Mouse (Mus musculus): ENCODE data around the gene Mink1. TPM values are rescaled to one million over a fixed set of nuclear protein-coding genes. Genes with fewer than 3 reads are reported as not detected.

The Mink1 gene
- polyA plus RNA-seq, 1 experiment from 2014 or later: 17.7 TPM

DNA sequence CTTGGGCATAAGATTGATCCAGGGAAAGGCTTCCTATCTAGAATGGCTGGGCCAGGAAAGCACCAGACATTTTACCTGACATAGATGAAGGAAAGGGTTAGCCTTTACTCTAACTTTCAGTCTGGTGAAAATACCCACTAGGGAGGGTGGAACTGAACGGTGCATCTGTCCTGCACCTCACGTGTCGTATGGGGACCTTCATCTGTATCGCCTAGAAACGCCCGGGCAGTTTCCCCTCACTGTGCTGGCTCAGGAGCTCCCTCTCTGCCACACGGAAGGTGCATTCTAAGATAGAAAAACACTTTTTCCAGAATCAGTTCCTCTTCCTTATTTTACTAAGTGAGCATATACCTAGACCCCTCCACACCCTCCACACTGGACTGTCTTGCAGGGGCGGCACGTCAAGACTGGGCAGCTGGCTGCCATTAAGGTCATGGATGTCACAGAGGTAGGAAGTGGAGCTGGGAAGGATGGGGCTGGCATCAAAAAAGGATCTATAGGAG lies 35.8 kb downstream of the Mink1 start:
- no peak overlapping the region for H3K9ac ChIP-seq (ENCODE audit: low read length)
- no peak overlapping the region for H3K4me3 ChIP-seq (ENCODE audit: low read depth, low read length)
- H3K27me3 ChIP-seq (ENCODE audit: control insufficient read depth, insufficient read depth, low read length): no peaks in the 10 kb centered on the region
- H3K9me3 ChIP-seq (ENCODE audit: control insufficient read depth, low read length): no peaks in the 10 kb centered on the region
- H3K27ac ChIP-seq (ENCODE audit: low read depth, low read length): no peak overlapping the region
- H3K36me3 ChIP-seq (ENCODE audit: control insufficient read depth, insufficient read depth, low read length): no peaks in the 10 kb centered on the region; the same call in 1 of the 2 replicates
- H3K4me2 ChIP-seq (ENCODE audit: low read depth, low read length, severe bottlenecking): no peak overlapping the region
- DNase-seq (ENCODE audit: low spot score) (no peak), ATAC-seq (replicated peaks; ENCODE audit: low FRiP score) (no peak)
- 93% methylated on average over 9 of the region's 9 CpGs for WGBS
- H3K4me1 ChIP-seq (replicated peaks; ENCODE audit: control insufficient read depth, insufficient read depth, low read length): no peaks in the 10 kb centered on the region

DNA sequence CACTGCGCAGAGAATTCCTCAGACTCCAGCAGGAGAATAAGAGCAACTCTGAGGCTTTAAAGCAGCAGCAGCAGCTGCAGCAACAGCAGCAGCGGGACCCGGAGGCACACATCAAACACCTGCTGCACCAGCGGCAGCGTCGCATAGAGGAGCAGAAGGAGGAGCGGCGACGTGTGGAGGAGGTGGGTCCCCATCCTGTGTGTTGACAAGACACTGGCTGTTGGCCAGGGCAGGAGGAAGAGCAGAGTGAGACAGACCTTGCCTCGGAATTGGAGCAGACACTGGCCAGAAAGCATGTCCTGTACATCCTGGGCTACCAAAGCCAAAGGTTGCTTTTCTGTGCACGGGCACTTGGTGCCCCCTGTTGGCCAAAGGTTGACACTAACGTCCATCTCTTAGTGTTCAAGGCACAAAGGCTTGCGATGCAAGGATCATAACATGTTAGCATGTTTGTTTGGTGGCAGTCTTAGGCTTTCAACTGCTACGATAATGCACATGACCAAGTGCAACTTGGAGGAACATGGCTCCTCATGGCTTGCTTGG lies 42.4 kb downstream of the Mink1 start:
- H3K9ac ChIP-seq (ENCODE audit: low read length): no peak overlapping the region
- DNase-seq (ENCODE audit: low spot score): peak; percentile 81
- H3K27ac ChIP-seq (ENCODE audit: low read depth, low read length): no peak overlapping the region
- no peak for ATAC-seq (replicated peaks; ENCODE audit: low FRiP score)
- WGBS: 67% methylated on average over 14 of the region's 14 CpGs
- H3K9me3 ChIP-seq (ENCODE audit: control insufficient read depth, low read length): no peaks in the 10 kb centered on the region
- H3K4me2 ChIP-seq (ENCODE audit: low read depth, low read length, severe bottlenecking): no peak overlapping the region
- no peaks in the 10 kb centered on the region; the same call in 1 of the 2 replicates for H3K36me3 ChIP-seq (ENCODE audit: control insufficient read depth, insufficient read depth, low read length)
- no peak overlapping the region for H3K4me3 ChIP-seq (ENCODE audit: low read depth, low read length)
- no peaks in the 10 kb centered on the region for H3K27me3 ChIP-seq (ENCODE audit: control insufficient read depth, insufficient read depth, low read length)
- H3K4me1 ChIP-seq (replicated peaks; ENCODE audit: control insufficient read depth, insufficient read depth, low read length): no peaks in the 10 kb centered on the region

DNA sequence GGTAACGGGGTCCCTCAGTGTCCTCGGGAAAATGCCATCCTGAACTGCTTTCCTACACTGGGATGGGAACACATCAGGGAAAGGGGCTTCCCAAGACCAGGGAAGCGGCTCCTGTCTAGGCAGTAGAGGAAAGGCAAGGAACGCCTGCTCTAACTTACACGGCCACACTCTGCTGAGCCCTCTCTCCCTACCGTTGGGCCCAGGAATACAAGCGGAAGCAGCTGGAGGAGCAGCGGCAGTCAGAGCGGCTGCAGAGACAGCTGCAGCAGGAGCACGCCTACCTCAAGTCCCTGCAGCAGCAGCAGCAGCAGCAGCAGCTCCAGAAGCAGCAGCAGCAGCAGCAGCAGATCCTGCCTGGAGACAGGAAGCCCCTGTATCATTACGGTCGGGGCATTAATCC lies 44.0 kb downstream of the Mink1 start:
- no peaks in the 10 kb centered on the region; the same call in 1 of the 2 replicates for H3K36me3 ChIP-seq (ENCODE audit: control insufficient read depth, insufficient read depth, low read length)

DNA sequence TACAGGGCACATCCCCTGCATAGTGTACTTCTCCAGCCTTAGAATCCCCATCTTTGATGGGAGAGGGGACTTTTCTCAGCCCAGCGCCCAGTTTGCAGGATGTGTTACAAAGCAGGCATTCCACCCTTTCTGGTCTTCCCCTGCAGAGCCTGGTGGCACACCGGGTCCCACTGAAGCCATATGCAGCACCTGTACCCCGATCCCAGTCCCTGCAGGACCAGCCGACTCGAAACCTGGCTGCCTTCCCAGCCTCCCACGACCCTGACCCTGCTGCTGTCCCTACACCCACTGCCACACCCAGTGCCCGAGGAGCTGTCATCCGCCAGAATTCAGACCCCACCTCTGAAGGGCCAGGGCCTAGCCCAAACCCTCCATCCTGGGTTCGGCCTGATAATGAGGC lies 44.9 kb downstream of the Mink1 start:
- no peak overlapping the region for H3K9ac ChIP-seq (ENCODE audit: low read length)
- no peaks in the 10 kb centered on the region for H3K27me3 ChIP-seq (ENCODE audit: control insufficient read depth, insufficient read depth, low read length)
- no peak overlapping the region for H3K27ac ChIP-seq (ENCODE audit: low read depth, low read length)
- ATAC-seq (replicated peaks; ENCODE audit: low FRiP score) (no peak), DNase-seq (ENCODE audit: low spot score) (no peak)
- H3K4me3 ChIP-seq (ENCODE audit: low read depth, low read length): no peak overlapping the region
- WGBS: 93% methylated on average over 9 of the region's 9 CpGs
- no peak overlapping the region for H3K4me2 ChIP-seq (ENCODE audit: low read depth, low read length, severe bottlenecking)
- no peaks in the 10 kb centered on the region for H3K9me3 ChIP-seq (ENCODE audit: control insufficient read depth, low read length)
- no peaks in the 10 kb centered on the region; the same call in 1 of the 2 replicates for H3K36me3 ChIP-seq (ENCODE audit: control insufficient read depth, insufficient read depth, low read length)
- H3K4me1 ChIP-seq (replicated peaks; ENCODE audit: control insufficient read depth, insufficient read depth, low read length): no peaks in the 10 kb centered on the region

More for the DNA sequence above, 44.0 kb downstream of the Mink1 start:
- H3K27ac ChIP-seq (ENCODE audit: low read depth, low read length): no peak overlapping the region
- H3K4me2 ChIP-seq (ENCODE audit: low read depth, low read length, severe bottlenecking): no peak overlapping the region
- no peaks in the 10 kb centered on the region for H3K27me3 ChIP-seq (ENCODE audit: control insufficient read depth, insufficient read depth, low read length)
- no peak for ATAC-seq (replicated peaks; ENCODE audit: low FRiP score)
- no peaks in the 10 kb centered on the region for H3K9me3 ChIP-seq (ENCODE audit: control insufficient read depth, low read length)
- 82% methylated on average over 12 of the region's 12 CpGs for WGBS
- no peak for DNase-seq (ENCODE audit: low spot score)
- no peak overlapping the region for H3K9ac ChIP-seq (ENCODE audit: low read length)
- H3K4me3 ChIP-seq (ENCODE audit: low read depth, low read length): no peak overlapping the region
- H3K4me1 ChIP-seq (replicated peaks; ENCODE audit: control insufficient read depth, insufficient read depth, low read length): no peaks in the 10 kb centered on the region

DNA sequence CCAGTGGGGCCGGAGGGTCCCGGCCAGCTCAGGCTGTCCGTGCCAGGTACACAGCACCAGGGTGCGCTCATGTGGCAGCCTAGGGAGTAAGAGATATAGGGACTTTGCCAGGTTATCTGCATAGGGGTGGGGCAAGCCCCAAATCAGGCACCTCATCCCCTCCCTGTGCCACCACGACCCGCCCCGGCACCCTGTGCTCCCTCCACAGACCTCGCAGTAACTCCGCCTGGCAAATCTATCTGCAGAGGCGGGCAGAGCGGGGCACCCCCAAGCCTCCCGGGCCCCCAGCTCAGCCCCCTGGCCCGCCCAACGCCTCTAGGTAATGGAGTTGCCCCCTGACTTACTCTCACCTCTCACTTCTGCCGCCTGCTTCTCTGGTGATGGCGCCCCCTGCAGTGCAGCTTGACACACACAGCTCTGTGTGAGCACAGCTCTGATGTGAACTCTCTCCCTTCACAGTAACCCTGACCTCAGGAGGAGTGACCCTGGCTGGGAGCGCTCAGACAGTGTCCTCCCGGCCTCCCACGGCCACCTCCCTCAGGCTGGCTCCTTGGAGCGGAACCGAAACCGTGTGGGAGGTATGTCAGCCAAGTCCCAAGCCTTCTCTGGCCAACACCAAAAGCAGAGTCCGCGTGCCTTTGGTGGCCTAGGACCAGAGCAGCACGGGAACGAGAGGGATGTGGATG lies 45.8 kb downstream of the Mink1 start:
- no peak for ATAC-seq (replicated peaks; ENCODE audit: low FRiP score)
- Histone ChIP-seq H3K36me3 (ENCODE audit: control insufficient read depth, insufficient read depth, low read length) (no peaks in the 10 kb centered on the region; the same call in 1 of the 2 replicates), H3K4me1 (replicated peaks; ENCODE audit: control insufficient read depth, insufficient read depth, low read length) (no peaks in the 10 kb centered on the region), H3K9ac (ENCODE audit: low read length) (no peak overlapping the region), H3K9me3 (ENCODE audit: control insufficient read depth, low read length) (no peaks in the 10 kb centered on the region), H3K27me3 (ENCODE audit: control insufficient read depth, insufficient read depth, low read length) (no peaks in the 10 kb centered on the region), H3K27ac (ENCODE audit: low read depth, low read length) (no peak overlapping the region), H3K4me2 (ENCODE audit: low read depth, low read length, severe bottlenecking) (no peak overlapping the region), H3K4me3 (ENCODE audit: low read depth, low read length) (no peak overlapping the region)
- 90% methylated on average over 25 of the region's 26 CpGs for WGBS
- DNase-seq (ENCODE audit: low spot score): peak; percentile 62

DNA sequence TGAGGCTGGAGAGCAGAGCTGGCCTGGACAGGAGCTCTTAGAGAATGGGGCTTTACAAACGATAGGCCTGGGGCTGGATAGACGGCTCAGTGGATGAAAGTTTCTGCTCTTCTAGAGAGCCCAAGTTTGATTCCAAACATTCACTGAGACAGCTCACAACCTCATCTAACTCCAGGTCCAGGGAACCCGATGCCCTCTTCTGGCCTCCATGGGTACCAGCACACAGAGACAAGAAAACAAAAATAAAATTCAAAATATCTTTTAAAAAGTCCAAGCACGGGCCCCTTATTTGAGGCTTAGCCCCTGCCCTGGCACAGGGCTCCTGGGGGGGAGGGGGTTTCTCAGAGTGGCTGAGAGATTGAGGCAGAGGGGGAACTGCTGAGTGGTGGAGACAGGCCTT lies 48.1 kb downstream of the Mink1 start:
- Histone ChIP-seq H3K9ac (ENCODE audit: low read length) (no peak overlapping the region), H3K4me1 (replicated peaks; ENCODE audit: control insufficient read depth, insufficient read depth, low read length) (peaks cover 6% of the 10 kb centered on the region), H3K27me3 (ENCODE audit: control insufficient read depth, insufficient read depth, low read length) (no peaks in the 10 kb centered on the region; the same call in 1 of the 2 replicates), H3K27ac (ENCODE audit: low read depth, low read length) (no peak overlapping the region), H3K9me3 (ENCODE audit: control insufficient read depth, low read length) (no peaks in the 10 kb centered on the region), H3K36me3 (ENCODE audit: control insufficient read depth, insufficient read depth, low read length) (no peaks in the 10 kb centered on the region; the same call in 1 of the 2 replicates), H3K4me2 (ENCODE audit: low read depth, low read length, severe bottlenecking) (no peak overlapping the region), H3K4me3 (ENCODE audit: low read depth, low read length) (no peak overlapping the region)
- DNase-seq (ENCODE audit: low spot score) (peak; percentile 32), ATAC-seq (replicated peaks; ENCODE audit: low FRiP score) (no peak)
- 88% methylated on average over 4 of the region's 4 CpGs for WGBS

DNA sequence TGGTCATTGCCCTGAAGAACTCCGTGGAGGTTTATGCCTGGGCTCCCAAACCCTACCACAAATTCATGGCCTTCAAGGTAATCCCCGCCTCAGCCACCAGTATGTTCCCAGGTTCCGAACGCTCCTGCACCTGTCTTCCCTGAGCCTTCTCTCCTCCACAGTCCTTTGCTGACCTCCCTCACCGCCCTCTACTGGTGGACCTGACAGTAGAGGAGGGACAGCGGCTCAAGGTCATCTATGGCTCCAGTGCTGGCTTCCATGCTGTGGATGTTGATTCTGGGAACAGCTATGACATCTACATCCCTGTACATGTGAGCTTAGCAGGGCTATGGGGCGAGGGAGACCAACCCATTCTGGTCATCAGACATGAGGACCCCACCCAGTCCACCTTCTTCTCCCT lies 49.8 kb downstream of the Mink1 start:
- Histone ChIP-seq H3K27ac (ENCODE audit: low read depth, low read length) (no peak overlapping the region), H3K36me3 (ENCODE audit: control insufficient read depth, insufficient read depth, low read length) (no peaks in the 10 kb centered on the region; the same call in 1 of the 2 replicates)
- WGBS: 84% methylated on average over 7 of the region's 7 CpGs

DNA sequence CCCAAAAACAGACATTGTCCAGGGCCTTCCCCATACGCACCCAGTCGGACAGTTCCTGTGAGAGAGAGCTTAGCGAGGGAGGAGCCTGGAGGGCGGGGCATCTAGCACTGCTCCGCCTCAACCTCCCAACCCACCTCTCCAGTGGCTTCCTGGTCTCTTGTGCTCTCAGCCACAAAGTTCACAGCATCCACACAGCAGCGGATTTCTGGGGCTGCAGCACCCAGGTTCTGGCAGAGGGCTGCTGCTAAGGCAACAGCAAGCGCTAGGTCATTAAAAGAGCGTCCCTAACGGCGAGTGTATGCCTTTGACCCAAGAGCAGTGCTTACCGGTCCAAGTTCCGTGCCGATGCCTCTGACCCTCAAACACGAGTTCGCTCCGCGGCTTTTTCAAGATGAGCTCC lies 52.4 kb downstream of the Mink1 start:
- peak overlapping the region; percentile 49 for H3K4me2 ChIP-seq (ENCODE audit: low read depth, low read length, severe bottlenecking)
- no peak overlapping the region for H3K27ac ChIP-seq (ENCODE audit: low read depth, low read length)
- H3K4me1 ChIP-seq (replicated peaks; ENCODE audit: control insufficient read depth, insufficient read depth, low read length): peaks cover 6% of the 10 kb centered on the region
- 3% methylated on average over 17 of the region's 17 CpGs for WGBS
- H3K4me3 ChIP-seq (ENCODE audit: low read depth, low read length): peak overlapping the region; percentile 17
- no peaks in the 10 kb centered on the region for H3K9me3 ChIP-seq (ENCODE audit: control insufficient read depth, low read length)
- peak; percentile 51; the same call in 1 of the 2 replicates for ATAC-seq (replicated peaks; ENCODE audit: low FRiP score)
- peak overlapping the region; percentile 48 for H3K9ac ChIP-seq (ENCODE audit: low read length)
- H3K27me3 ChIP-seq (ENCODE audit: control insufficient read depth, insufficient read depth, low read length): no peaks in the 10 kb centered on the region; the same call in 1 of the 2 replicates
- H3K36me3 ChIP-seq (ENCODE audit: control insufficient read depth, insufficient read depth, low read length): no peaks in the 10 kb centered on the region; the same call in 1 of the 2 replicates
- DNase-seq (ENCODE audit: low spot score): peak; percentile 66

More for the DNA sequence above, 49.8 kb downstream of the Mink1 start:
- no peak overlapping the region for H3K4me3 ChIP-seq (ENCODE audit: low read depth, low read length)
- DNase-seq (ENCODE audit: low spot score) (no peak), ATAC-seq (replicated peaks; ENCODE audit: low FRiP score) (no peak)
- H3K4me1 ChIP-seq (replicated peaks; ENCODE audit: control insufficient read depth, insufficient read depth, low read length): peaks cover 6% of the 10 kb centered on the region
- no peak overlapping the region for H3K4me2 ChIP-seq (ENCODE audit: low read depth, low read length, severe bottlenecking)
- H3K27me3 ChIP-seq (ENCODE audit: control insufficient read depth, insufficient read depth, low read length): no peaks in the 10 kb centered on the region; the same call in 1 of the 2 replicates
- no peaks in the 10 kb centered on the region for H3K9me3 ChIP-seq (ENCODE audit: control insufficient read depth, low read length)
- H3K9ac ChIP-seq (ENCODE audit: low read length): no peak overlapping the region
